Mouse (Mus musculus) midbrain, embryonic 10.5 days (tissue): ENCODE measurements around the gene Rnf44. TPM values are rescaled to one million over a fixed set of nuclear protein-coding genes. Genes with fewer than 3 reads are reported as not detected.

Experiments
- DNase-seq: peaks from one replicate; pipeline ENCODE4 v3.0.0-alpha.2; 2017; ENCODE audit warnings: low spot score
- H3K27ac ChIP-seq: fragments of 300-500 bp; sonication (generic); replicated peaks from 2 replicates; pipeline ENCODE4 v1.5.1; 2016; ENCODE audit warnings: mild to moderate bottlenecking
- H3K27me3 ChIP-seq: fragments of 300-500 bp; sonication (generic); 2 replicates; pipeline ENCODE4 v1.6.1; 2016; ENCODE audit warnings: low read depth, mild to moderate bottlenecking; ENCODE audit not compliant: poor library complexity, severe bottlenecking
- H3K36me3 ChIP-seq: fragments of 300-500 bp; sonication (generic); 2 replicates; pipeline ENCODE4 v1.6.1; 2016; ENCODE audit warnings: mild to moderate bottlenecking, moderate library complexity
- H3K4me1 ChIP-seq: fragments of 300-500 bp; sonication (generic); 2 replicates; pipeline ENCODE4 v1.6.1; 2016
- H3K4me3 ChIP-seq: fragments of 300-500 bp; sonication (generic); 2 replicates; pipeline ENCODE4 v1.5.1; 2016; ENCODE audit warnings: mild to moderate bottlenecking, moderate library complexity
- H3K9me3 ChIP-seq: fragments of 300-500 bp; sonication (generic); replicated peaks from 2 replicates; pipeline ENCODE4 v1.6.1; 2016; ENCODE audit warnings: mild to moderate bottlenecking
- WGBS: fragments of 180-500 bp; shearing (Covaris S2); methylation state at CpG from one replicate; pipeline ENCODE4 v1.1.7; 2016; 5-methylcytosine and 5-hydroxymethylcytosine counted together
- polyA plus RNA-seq: library from polyadenylated mRNA; unstranded; fragments of >200 nt; fragmentation: Nextera tagmentation; extraction: Ambion mirVana; gene quantifications from 2 replicates; pipeline ENCODE4 v1.2.1, GENCODE M21; 2016

Gene Rnf44
- polyA plus RNA-seq, 1 experiment from 2014 or later = 90.1 TPM

DNA sequence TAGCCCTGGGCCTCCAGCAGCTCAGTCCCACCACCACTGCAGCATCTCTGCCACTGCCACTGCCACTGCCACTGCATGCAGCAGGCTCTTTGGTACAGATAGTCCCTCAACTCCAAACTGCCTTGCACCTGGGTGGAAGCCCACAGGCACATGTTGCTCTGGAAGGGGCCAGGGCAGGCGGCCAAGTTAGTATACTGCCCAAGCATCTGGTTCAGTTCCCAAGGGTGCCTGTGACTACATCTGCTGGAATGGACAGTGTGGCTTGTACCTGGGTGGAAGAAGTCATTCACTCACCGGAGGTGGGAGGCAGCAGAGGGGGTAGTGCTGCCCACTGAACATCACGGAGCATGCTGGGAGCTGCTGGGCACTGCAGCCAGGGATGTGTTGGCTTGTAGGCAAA is 10.4 kb downstream of the Rnf44 start:
- Histone ChIP-seq H3K4me1 (peaks cover 33% of the 10 kb centered on the region), H3K4me3 (0 out of 2 replicates have a peak overlapping the region, but pooled peaks have one; percentile 9), H3K27me3 (no peaks in the 10 kb centered on the region), H3K9me3 (no peaks in the 10 kb centered on the region), H3K36me3 (peaks cover 72% of the 10 kb centered on the region), H3K27ac (no peak overlapping the region; the same call in 1 of the 2 replicates)
- no peak for DNase-seq
- WGBS = 94% methylated on average over 3 of the region's 3 CpGs

DNA sequence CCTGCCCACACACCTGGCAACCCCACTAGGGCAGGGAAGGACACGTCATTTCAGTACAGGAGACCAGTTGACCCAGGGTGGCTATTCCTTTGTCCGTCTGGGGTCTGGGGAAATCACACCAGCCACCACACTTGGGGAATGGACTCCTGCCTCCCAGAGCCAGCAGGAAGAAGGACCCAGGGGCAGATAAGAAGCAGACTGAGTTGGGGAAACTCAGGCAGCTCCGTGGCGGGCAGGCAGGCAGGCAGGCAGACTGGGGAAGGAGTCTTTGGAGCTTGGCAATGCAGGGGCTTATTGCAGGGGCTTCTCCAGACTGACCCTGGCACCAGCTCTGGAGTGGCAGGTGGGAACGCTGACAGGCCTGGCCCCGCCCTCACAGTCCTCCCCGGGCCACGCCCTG is 12.4 kb downstream of the Rnf44 start:
- H3K9me3 ChIP-seq = no peaks in the 10 kb centered on the region
- WGBS = 83% methylated on average over 8 of the region's 8 CpGs
- H3K27me3 ChIP-seq = no peaks in the 10 kb centered on the region
- peaks cover 27% of the 10 kb centered on the region for H3K4me1 ChIP-seq
- H3K27ac ChIP-seq = no peak overlapping the region
- no peak for DNase-seq
- no peak overlapping the region for H3K4me3 ChIP-seq
- peaks cover 75% of the 10 kb centered on the region for H3K36me3 ChIP-seq

DNA sequence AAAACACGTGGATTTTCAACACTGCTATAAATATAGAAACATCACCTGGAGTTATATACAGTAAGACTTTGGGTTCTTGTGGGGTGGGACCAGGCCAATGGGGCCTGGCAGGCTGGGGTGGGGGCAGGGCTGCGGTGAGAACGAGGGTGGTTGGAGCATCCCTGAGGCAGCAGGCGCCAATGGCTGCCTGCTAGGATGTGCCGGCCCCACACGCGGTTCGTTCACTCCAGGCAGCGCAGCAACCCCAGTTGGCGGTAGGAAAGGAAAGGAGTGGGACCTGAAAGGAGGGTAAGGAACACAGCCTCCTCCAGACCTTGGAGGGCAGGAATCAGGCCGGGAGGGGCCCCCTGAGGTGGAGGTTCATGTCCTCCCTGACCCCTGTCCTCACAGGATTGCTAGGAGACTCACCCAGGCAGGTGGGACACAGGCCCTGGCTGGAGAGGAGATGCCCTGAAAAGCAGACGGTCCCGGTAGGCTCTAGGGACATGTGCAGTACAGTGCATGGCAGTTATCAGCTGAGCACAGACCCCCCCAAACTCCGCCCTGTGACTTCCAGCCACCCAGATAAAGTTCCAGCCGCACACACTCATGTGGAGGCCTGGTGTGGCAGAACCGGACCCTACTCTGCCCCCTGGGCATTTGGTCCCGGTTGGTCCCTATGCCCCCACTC is 13.4 kb downstream of the Rnf44 start:
- 85% methylated on average over 17 of the region's 17 CpGs for WGBS
- H3K4me3 ChIP-seq = no peak overlapping the region
- peaks cover 17% of the 10 kb centered on the region for H3K4me1 ChIP-seq
- no peaks in the 10 kb centered on the region for H3K9me3 ChIP-seq
- H3K36me3 ChIP-seq = peaks cover 72% of the 10 kb centered on the region
- no peak for DNase-seq
- H3K27ac ChIP-seq = no peak overlapping the region
- no peaks in the 10 kb centered on the region for H3K27me3 ChIP-seq

DNA sequence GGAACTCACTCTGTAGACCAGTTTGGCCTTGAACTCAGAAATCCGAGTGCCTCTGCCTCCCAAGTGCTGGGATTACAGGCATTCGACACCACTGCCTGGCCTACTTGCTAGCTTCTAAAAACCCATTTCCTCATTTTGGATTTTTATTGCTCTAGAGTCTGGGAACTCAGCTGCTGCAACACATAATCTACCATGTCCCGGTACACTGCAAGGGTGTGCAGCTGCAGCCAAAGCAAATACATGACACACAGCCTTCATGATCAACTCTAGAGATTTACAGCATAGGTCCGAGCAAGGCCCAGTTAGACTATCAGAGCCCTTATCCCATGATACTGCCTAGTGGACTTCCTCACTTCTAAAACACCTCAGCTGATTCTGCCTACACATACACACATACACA is 15.4 kb downstream of the Rnf44 start:
- Histone ChIP-seq H3K36me3 (peaks cover 51% of the 10 kb centered on the region), H3K4me1 (peaks cover 3% of the 10 kb centered on the region; the same call in 1 of the 2 replicates), H3K4me3 (no peak overlapping the region), H3K27me3 (no peaks in the 10 kb centered on the region), H3K9me3 (no peaks in the 10 kb centered on the region), H3K27ac (no peak overlapping the region)
- 86% methylated on average over 4 of the region's 4 CpGs for WGBS
- no peak for DNase-seq

DNA sequence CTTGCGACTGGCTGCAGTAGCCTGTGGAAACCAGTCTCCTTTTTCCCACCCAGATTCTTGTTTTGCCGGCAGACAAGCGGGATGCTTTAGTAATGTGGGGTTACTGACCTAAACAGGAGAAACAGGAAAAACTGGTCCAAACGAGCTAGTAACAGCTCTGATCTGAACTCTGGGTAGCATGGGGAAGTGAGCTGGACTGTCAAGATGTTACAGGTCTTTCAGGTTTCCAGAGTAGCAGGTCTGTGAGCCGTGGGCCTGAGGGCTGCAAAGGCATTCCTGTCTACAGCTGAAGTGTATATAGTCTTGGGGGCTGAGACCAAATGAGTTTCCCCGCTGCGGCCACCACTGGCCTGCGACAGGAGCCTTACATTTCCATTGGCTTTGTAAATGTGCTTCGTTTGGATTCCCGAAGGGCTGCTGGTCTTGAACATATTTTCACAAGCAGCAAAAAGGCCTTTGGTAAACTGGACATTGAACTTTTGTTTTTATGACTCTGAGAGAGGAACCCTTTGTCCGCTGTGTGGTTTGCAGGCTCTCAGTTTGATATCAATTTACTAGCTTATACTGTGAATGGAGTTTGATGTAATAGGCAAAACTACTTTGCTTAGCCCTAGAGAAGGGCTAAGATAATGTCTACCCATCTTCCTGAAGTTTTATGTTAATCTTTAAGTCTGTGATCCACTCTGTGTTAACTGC is 17.7 kb downstream of the Rnf44 start:
- 69% methylated on average over 11 of the region's 11 CpGs for WGBS
- no peaks in the 10 kb centered on the region for H3K27me3 ChIP-seq
- no peaks in the 10 kb centered on the region for H3K9me3 ChIP-seq
- peaks cover 29% of the 10 kb centered on the region for H3K36me3 ChIP-seq
- no peak overlapping the region for H3K27ac ChIP-seq
- DNase-seq = no peak
- no peak overlapping the region for H3K4me3 ChIP-seq
- H3K4me1 ChIP-seq = no peaks in the 10 kb centered on the region

DNA sequence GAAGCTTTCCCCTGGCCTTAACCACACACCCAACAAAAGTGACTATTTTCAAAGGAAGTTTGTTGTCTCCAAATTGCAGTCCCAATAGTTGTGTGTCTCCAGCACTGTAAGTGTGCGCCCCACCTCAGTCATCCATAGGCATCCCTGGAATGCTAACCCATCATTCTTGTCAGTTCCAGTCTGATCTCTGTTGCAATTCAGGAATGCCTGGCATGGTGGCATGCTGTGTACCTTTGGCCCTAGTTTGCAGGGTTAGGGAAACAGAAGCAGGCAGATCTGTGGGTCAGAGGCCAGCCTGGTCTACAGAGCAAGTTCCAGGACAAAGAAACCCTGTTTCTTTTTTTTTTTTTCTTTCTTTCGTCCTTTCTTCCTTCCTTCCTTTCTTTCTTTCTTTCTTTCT is 23.2 kb downstream of the Rnf44 start:
- Histone ChIP-seq H3K4me3 (no peak overlapping the region), H3K4me1 (no peaks in the 10 kb centered on the region), H3K27ac (no peak overlapping the region), H3K9me3 (0 out of 2 replicates have a peak, but pooled peaks cover 3% of the 10 kb centered on the region), H3K36me3 (peaks cover 35% of the 10 kb centered on the region), H3K27me3 (no peaks in the 10 kb centered on the region)
- DNase-seq = no peak
- WGBS = 80% methylated on average over 2 of the region's 2 CpGs

DNA sequence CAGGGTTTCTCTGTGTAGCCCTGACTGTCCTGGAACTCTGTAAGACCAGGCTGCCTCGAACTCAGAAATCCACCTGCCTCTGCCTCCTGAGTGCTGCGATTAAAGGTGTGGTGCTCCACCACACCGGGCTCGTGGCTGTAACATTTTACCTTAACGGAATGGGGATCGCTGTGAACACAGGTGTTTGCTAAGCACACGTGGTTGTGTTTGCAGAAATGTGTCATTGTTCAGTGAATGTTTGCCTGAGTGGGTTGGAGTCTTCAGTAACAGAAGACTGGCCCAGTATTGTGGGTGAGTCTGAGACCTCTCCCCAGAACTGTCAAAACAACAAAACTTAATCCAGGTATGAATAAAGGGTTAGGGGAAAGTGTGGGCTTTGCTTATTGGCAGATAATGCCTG is 28.6 kb downstream of the Rnf44 start:
- peaks cover 86% of the 10 kb centered on the region for H3K36me3 ChIP-seq

DNA sequence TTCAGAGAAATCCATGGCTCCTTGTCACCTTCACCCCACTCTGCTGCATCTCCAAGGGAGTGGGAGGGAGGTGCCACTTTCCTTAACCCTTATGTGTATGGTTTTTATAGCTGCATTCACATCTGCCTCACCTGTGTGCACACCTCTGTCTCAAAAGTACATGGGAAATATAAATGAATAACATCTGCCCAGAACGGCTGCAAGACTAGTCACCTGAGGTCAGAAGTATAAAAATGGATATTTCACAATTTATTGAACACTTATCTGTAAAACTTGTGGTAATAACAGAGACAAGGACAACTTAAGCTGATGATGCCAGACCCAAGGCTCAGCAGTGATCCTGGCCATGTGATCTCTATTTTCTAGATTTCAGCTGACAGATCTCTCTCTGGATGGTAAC is 29.2 kb downstream of the Rnf44 start:
- Histone ChIP-seq H3K9me3 (0 out of 2 replicates have a peak, but pooled peaks cover 3% of the 10 kb centered on the region), H3K36me3 (peaks cover 92% of the 10 kb centered on the region), H3K4me3 (no peak overlapping the region), H3K27ac (no peak overlapping the region), H3K27me3 (no peaks in the 10 kb centered on the region), H3K4me1 (no peaks in the 10 kb centered on the region)
- 90% methylated on average over 1 of the region's 1 CpGs for WGBS
- no peak for DNase-seq

More for the DNA sequence above, 28.6 kb downstream of the Rnf44 start:
- Histone ChIP-seq H3K27ac (no peak overlapping the region), H3K9me3 (0 out of 2 replicates have a peak, but pooled peaks cover 3% of the 10 kb centered on the region), H3K4me3 (no peak overlapping the region), H3K27me3 (no peaks in the 10 kb centered on the region), H3K4me1 (no peaks in the 10 kb centered on the region)
- WGBS = 92% methylated on average over 7 of the region's 7 CpGs
- no peak for DNase-seq

DNA sequence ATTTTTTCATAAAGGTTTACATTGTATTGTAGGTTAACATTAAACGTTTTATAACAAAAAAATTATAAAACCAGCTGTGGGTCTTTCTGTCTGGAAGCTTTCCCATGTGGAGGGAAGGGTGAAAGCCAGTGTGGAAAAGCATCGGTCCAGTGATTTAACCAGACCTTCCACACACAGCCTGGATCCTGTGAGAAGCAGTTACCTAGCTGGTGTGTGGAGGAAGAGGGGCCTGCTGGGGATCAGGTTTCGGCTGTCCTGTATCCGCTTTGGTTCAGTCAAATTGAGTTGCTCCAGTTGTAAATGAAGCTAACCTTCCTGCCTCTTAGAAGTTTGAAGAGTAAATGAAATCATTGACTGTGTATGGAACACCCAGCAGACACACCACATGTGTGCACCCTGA is 29.7 kb downstream of the Rnf44 start:
- WGBS = 92% methylated on average over 4 of the region's 4 CpGs
- Histone ChIP-seq H3K27ac (no peak overlapping the region), H3K9me3 (0 out of 2 replicates have a peak, but pooled peaks cover 3% of the 10 kb centered on the region), H3K4me3 (no peak overlapping the region), H3K36me3 (peaks cover 92% of the 10 kb centered on the region), H3K27me3 (no peaks in the 10 kb centered on the region), H3K4me1 (no peaks in the 10 kb centered on the region)
- DNase-seq = no peak

DNA sequence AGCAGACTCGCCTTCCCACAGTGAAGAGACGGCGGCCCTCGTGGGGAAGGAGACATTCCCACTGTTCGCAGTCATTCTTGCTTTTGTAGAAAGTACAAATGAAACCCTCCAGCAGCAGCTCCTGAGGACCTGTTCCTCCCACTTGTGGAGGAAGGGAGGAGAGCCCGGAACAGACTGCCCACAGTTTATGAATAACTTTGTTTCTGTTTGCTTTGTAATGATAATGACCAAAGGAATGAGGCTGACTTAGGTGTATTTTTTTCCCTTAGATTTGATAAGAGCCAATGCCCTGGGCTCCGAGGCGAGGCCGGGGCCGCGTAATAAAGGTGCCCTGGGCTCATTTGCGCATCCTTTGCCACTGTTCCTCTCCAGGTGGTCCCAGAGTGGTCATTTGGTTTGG is 32.3 kb downstream of the Rnf44 start:
- H3K4me3 ChIP-seq = no peak overlapping the region
- no peaks in the 10 kb centered on the region for H3K27me3 ChIP-seq
- peaks cover 96% of the 10 kb centered on the region for H3K36me3 ChIP-seq
- WGBS = 94% methylated on average over 12 of the region's 12 CpGs
- H3K9me3 ChIP-seq = no peaks in the 10 kb centered on the region
- H3K4me1 ChIP-seq = no peaks in the 10 kb centered on the region
- no peak overlapping the region for H3K27ac ChIP-seq
- no peak for DNase-seq

DNA sequence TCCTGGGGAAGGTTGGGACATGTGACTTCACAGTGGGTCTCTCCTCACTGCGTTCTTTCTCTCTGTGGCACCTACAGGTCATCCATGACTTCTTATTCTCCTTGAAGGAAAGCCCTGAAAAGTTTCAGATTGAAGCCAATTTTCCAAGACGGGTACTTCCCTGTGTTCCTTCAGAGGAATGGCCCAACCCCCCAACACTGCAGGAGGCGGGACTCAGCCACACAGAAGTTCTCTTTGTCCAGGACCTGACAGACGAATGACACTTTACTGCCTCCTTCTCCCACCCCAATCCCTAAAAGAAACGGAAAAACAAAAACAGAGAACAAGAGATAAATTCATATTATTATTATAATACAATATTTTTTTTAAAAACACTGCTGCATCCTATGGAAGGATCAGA is 32.8 kb downstream of the Rnf44 start:
- no peak for DNase-seq
- Histone ChIP-seq H3K9me3 (no peaks in the 10 kb centered on the region), H3K4me3 (no peak overlapping the region), H3K27me3 (no peaks in the 10 kb centered on the region), H3K4me1 (no peaks in the 10 kb centered on the region), H3K27ac (no peak overlapping the region), H3K36me3 (peaks cover 97% of the 10 kb centered on the region)
- 70% methylated on average over 5 of the region's 5 CpGs for WGBS

DNA sequence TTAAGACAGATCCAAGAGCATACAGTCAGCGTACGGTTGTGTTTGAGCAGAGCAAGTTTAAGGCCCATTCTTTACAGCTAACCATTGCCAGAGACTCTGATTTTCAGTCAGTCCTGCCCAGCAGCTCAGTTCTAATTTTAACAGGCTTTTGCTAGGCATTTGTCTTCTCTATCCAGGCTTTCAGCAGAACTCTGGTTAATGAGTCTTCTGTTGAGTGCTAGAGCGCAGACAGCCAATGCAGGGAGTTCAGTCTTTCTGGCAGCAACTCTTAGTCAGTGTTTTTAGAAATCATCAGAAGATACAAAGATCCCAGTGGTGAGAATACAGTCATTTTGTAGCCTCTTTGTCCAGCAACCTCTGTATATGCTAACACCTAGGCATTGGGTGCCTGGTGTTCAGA is 43.2 kb downstream of the Rnf44 start:
- no peaks in the 10 kb centered on the region for H3K4me1 ChIP-seq
- H3K36me3 ChIP-seq = peaks cover 100% of the 10 kb centered on the region
- DNase-seq = no peak
- no peaks in the 10 kb centered on the region for H3K27me3 ChIP-seq
- H3K27ac ChIP-seq = no peak overlapping the region
- no peaks in the 10 kb centered on the region for H3K9me3 ChIP-seq
- WGBS = 97% methylated on average over 3 of the region's 3 CpGs
- H3K4me3 ChIP-seq = no peak overlapping the region

DNA sequence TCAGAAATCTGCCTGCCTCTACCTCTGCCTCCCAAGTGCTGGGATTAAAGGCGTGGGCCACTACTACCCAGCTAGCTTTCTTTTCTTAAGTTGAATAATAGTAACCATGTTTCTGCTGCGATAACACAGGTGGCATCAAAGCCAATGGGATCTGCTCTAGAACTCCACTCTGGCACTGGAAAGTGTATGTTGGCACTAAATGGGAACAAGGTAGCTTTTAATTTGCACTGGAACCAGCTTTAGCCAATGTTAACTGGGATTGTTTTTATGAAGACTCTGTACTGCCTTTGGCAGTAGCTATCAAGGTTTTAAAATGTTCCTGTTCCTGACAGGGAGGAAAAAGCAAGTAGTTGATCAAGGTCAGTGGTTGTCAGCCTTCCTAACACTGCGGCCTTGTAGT is 58.7 kb downstream of the Rnf44 start:
- no peak overlapping the region for H3K4me3 ChIP-seq
- 94% methylated on average over 3 of the region's 3 CpGs for WGBS
- H3K27ac ChIP-seq = no peak overlapping the region
- no peak for DNase-seq
- H3K4me1 ChIP-seq = no peaks in the 10 kb centered on the region
- no peaks in the 10 kb centered on the region for H3K9me3 ChIP-seq
- no peaks in the 10 kb centered on the region for H3K27me3 ChIP-seq
- H3K36me3 ChIP-seq = peaks cover 90% of the 10 kb centered on the region
